Mouse (Mus musculus): ENCODE data around the gene Ivd.

- TF ChIP-seq CTCF (IDR thresholded peaks at IDR 0.05) (no peak), POLR2A (IDR thresholded peaks at IDR 0.05; ENCODE audit: insufficient read depth, low read depth, low read length) (no peak)
Measured at GRCm38 (mm10) chr2:118891173-118891572, 29.4 kb downstream of the Ivd start.

Data from heart, adult 2 months (tissue).